Mouse (Mus musculus) ES-E14 (cell line): ENCODE measurements around the gene Patz1. TPM values are rescaled to one million over a fixed set of nuclear protein-coding genes. Genes with fewer than 3 reads are reported as not detected.

Experiments
- DNase-seq: peaks from one replicate; pipeline ENCODE4 v3.0.0-alpha.2; 2013; ENCODE audit warnings: low read depth, low spot score
- H3K27ac ChIP-seq: 2 replicates; pipeline ENCODE4 v1.5.1; 2012; ENCODE audit warnings: low read depth, mild to moderate bottlenecking, low read length, moderate library complexity, mixed read lengths; ENCODE audit not compliant: poor library complexity, insufficient read depth, severe bottlenecking
- H3K36me3 ChIP-seq: 2 replicates; pipeline ENCODE4 v1.6.1; 2012; ENCODE audit warnings: mild to moderate bottlenecking, low read length, moderate library complexity, mixed read lengths; ENCODE audit not compliant: control insufficient read depth, poor library complexity, insufficient read depth, severe bottlenecking
- H3K4me1 ChIP-seq, 2 experiments: fragments of 150-350 bp in 1 of 2; sonication (generic) in 1 of 2; 2 replicates each; pipeline ENCODE4 v1.6.1; 2012; ENCODE audit warnings: low read length in 2 of 2, mild to moderate bottlenecking in 1 of 2, mixed read lengths in 1 of 2; ENCODE audit not compliant: control insufficient read depth in 2 of 2, insufficient read depth in 2 of 2, poor library complexity in 1 of 2
- H3K4me3 ChIP-seq, 2 experiments: fragments of 150-350 bp in 1 of 2; sonication (generic) in 1 of 2; 2 replicates each; pipeline ENCODE4 v1.5.1; 2012; ENCODE audit warnings: low read length in 2 of 2, low read depth in 1 of 2, mild to moderate bottlenecking in 1 of 2, mixed read lengths in 1 of 2; ENCODE audit not compliant: insufficient read depth in 1 of 2, poor library complexity in 1 of 2, severe bottlenecking in 1 of 2
- H3K9ac ChIP-seq: 2 replicates; pipeline ENCODE4 v1.6.1; 2012; ENCODE audit warnings: low read depth, mild to moderate bottlenecking, low read length, mixed read lengths; ENCODE audit not compliant: poor library complexity, insufficient read depth, severe bottlenecking
- H3K9me3 ChIP-seq: fragments of 150-350 bp; sonication (generic); 2 replicates; pipeline ENCODE4 v1.6.1; 2012; ENCODE audit warnings: low read depth, mild to moderate bottlenecking, low read length; ENCODE audit not compliant: control insufficient read depth, insufficient read depth
- CHD2 ChIP-seq: IDR thresholded peaks from 2 replicates; pipeline ENCODE4 v1.6.1; 2014; ENCODE audit warnings: mild to moderate bottlenecking, low read depth, low read length, inconsistent platforms
- HCFC1 ChIP-seq: IDR thresholded peaks from 2 replicates; pipeline ENCODE4 v1.6.1; 2012; ENCODE audit warnings: low read length, inconsistent platforms, borderline replicate concordance; ENCODE audit not compliant: insufficient read depth
- MAFK ChIP-seq: IDR thresholded peaks from 2 replicates; pipeline ENCODE4 v1.6.1; 2014; ENCODE audit warnings: mild to moderate bottlenecking, low read depth, low read length, inconsistent platforms; ENCODE audit not compliant: insufficient read depth
- ZC3H11A ChIP-seq: IDR thresholded peaks from 2 replicates; pipeline ENCODE4 v1.6.1; 2012; ENCODE audit warnings: low read depth, mild to moderate bottlenecking, inconsistent platforms, low read length, borderline replicate concordance
- ZNF384 ChIP-seq: IDR thresholded peaks from 2 replicates; pipeline ENCODE4 v1.6.1; 2012; ENCODE audit warnings: low read depth, low read length, inconsistent platforms
- in situ Hi-C, 2 experiments: fragments of 600-800 bp; cut with MboI; formaldehyde crosslinking; loops; one replicate each; pipeline ENCODE4 v1.15.1; 2025; ENCODE audit warnings: low sequenced_read_pairs in 2 of 2, inconsistent platforms in 1 of 2; ENCODE audit not compliant: unreplicated experiment in 2 of 2
- total RNA-seq: library from RNA; depleted of rRNA; stranded (reverse); fragments of 300-350 nt; gene quantifications from 2 replicates; pipeline ENCODE4 v1.2.3, GENCODE M21; 2012

Gene Patz1
- total RNA-seq, 1 experiment = 61.8 TPM

DNA sequence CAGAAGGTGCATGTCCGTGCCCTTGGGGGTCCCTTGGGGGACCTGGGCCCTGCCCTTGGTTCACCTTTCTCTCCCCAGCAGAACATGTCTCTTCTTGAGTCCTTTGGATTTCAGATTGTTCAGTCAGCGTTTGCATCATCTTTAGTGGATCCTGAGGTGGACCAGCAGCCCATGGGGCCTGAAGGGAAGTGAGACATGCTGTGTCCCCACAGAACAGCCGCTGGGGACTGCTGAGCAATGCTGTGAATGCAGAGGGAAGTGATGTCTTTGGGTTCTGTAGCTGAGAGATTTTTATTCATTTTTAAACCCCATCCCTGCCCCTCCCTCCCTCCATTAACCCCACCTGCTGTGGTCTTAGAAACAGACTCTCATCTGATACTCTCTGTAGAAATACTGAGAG lies 19.2 kb downstream of the Patz1 start:
- H3K27ac ChIP-seq = no peak overlapping the region
- no peak overlapping the region for H3K4me3 ChIP-seq
- H3K36me3 ChIP-seq = peaks cover 62% of the 10 kb centered on the region
- no peak for TF ChIP-seq CHD2
- no peak for TF ChIP-seq ZNF384
- no peak for TF ChIP-seq MAFK
- TF ChIP-seq ZC3H11A = no peak
- no peak for TF ChIP-seq HCFC1
- in situ Hi-C loops = no loop called here
- no peak for DNase-seq
- no peaks in the 10 kb centered on the region for H3K9me3 ChIP-seq
- H3K4me1 ChIP-seq = no peaks in the 10 kb centered on the region
- H3K9ac ChIP-seq = no peak overlapping the region

DNA sequence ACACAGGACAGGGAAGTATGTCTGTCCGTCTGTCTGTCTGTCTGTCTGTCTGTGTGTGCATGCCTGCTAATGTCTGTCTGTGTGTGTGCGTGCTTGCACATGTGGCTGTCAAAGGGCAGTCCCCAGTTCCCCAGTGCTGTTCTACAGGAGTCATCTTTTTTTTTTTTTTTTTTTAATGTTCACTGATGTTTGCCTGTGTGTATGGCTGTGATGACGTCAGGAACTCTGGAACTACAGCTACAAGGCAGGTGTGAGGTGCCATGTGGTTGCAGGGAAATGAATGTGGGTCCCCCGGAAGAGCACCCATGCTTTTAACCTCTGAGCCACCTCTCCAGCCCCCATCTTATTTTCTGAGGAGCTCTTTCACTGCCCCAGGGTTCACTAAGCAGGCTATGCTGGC lies 21.2 kb downstream of the Patz1 start:
- no peak for DNase-seq
- in situ Hi-C loops = no loop called here
- H3K4me3 ChIP-seq = no peak overlapping the region
- H3K4me1 ChIP-seq = peaks cover 2 to 4% of the 10 kb centered on the region in 2 experiments; a peak in 2 of 4 replicates
- TF ChIP-seq MAFK (no peak), ZC3H11A (no peak)
- peaks cover 60% of the 10 kb centered on the region for H3K36me3 ChIP-seq
- H3K27ac ChIP-seq = no peak overlapping the region
- no peaks in the 10 kb centered on the region for H3K9me3 ChIP-seq
- H3K9ac ChIP-seq = no peak overlapping the region

DNA sequence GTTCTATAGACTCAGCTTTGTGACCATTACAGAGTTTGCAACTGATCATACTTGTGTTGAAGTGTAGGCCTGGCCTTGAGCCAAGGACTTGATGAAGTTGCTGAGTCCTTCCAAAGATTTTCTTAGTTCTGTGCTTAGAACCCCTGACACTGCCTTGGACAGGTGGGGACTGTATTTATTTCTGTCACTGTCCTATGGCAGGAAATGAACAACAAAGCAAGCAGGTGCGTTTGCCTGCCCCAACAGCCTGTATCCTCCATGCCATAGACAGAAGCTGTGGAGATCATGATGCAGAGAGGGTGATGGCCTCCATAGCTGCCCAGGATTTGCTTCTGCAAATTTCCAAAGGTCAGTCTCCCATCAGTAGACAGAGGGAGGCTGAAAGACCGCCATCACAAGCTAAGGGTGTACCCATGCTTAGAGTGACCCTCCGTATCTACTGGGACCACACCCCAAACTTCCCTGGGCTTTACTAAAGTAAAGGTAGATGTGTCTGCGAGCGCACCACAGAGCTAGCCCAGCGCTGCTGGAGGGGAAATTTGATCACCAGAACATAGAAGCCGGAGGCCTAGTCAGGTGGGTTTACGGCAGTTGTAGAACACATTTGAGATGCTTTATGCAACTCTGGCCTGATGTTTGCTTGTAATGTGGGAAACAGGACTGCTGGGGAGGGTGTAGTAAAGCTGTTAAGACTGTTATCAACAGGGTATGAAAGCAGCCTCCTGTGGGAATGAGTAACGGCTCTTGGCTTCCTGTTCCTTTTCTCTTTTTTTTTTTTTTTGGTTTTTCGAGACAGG lies 22.3 kb downstream of the Patz1 start:
- H3K9me3 ChIP-seq = no peaks in the 10 kb centered on the region
- in situ Hi-C loops = no loop called here
- peaks cover 53% of the 10 kb centered on the region for H3K36me3 ChIP-seq
- no peak overlapping the region for H3K9ac ChIP-seq
- no peak for TF ChIP-seq CHD2
- no peak for TF ChIP-seq MAFK
- TF ChIP-seq ZC3H11A = no peak
- TF ChIP-seq ZNF384 = no peak
- TF ChIP-seq HCFC1 = no peak
- H3K4me1 ChIP-seq = peaks cover 2 to 4% of the 10 kb centered on the region in 2 experiments; a peak in 2 of 4 replicates
- H3K27ac ChIP-seq = no peak overlapping the region
- H3K4me3 ChIP-seq = no peak overlapping the region
- no peak for DNase-seq

DNA sequence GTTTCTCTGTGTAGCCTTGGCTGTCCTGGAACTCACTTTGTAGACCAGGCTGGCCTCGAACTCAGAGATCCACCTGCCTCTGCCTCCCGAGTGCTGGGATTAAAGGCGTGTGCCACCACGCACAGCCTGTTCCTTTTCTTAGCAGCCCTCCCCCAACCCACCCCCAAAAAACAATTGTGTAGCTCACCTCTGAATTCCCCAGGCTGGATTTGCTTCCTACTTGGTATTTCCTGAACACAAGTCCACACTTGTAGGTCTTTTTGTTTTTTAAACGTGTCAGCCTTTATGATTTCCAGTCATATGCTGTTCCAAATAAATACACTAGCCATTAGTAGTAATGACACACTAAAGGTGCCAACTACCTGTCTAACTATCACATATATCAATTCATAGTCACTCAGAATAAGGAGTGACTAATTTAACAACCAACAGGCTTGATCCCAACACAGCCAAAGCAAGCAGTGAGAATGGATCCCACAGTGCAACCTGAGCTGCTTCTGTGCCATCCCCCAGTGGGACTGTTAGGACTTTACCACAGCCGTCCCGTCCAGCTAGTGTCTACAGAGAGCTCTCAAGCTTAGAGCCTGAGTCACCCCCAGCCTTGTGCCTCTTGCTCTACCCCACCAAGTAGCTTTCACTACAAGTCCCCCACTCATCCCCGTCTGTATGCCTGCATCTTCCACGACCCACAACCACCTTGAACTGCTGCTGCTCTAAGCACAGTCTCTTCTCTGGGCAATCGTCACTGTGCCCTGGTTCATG lies 23.1 kb downstream of the Patz1 start:
- Histone ChIP-seq H3K9ac (no peak overlapping the region), H3K36me3 (peaks cover 46% of the 10 kb centered on the region), H3K4me3 (no peak overlapping the region), H3K27ac (no peak overlapping the region), H3K4me1 (peaks cover 2 to 4% of the 10 kb centered on the region in 2 experiments; a peak in 2 of 4 replicates), H3K9me3 (no peaks in the 10 kb centered on the region)
- TF ChIP-seq CHD2 (no peak), ZC3H11A (no peak), ZNF384 (no peak), MAFK (no peak), HCFC1 (no peak)
- in situ Hi-C loops = no loop called here
- DNase-seq = no peak
